ENCODE assay signal across 17 mouse cellular contexts in the genomic region with DNA sequence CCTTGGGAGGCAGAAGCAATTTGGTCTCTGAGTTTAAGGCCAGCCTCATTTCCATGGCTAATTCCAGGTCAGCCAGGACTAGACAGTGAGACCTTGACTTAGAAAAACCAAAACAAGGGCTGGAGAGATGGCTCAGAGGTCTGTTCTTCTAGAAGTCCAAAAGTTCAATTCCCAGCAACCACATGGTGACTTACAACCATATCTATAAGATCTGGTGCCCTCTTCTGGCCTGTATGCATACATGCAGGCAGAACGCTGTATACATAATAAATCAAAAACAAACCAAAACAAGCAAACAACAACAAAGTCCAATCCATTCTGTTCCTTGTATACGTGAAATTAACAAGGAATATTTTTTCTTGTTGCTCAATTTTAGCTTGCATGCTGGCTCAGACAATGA. TPM values are rescaled to one million over a fixed set of nuclear protein-coding genes. Genes with fewer than 3 reads are reported as not detected.
DNase-seq lines count a peak whose midpoint lies in the region; ATAC-seq and TF ChIP-seq lines count a peak whose summit lies in the region.
"Had no signal": no experiment of that assay in that cellular context is flagged by ENCODE, and none has a peak within 500 bp of the region (broad histone marks: within the 10 kb centered on the region; RNA-seq: fewer than 3 reads in every experiment).

No protein-coding gene starts in this region.

- H3K36me3 ChIP-seq in kidney, postnatal 0 days (ENCODE audit: insufficient read depth, low read length): no peaks in the 10 kb centered on the region; the same call in none of the 2 replicates
- H3K36me3 ChIP-seq: hindbrain, embryonic 15.5 days had no signal

- no peak for ATAC-seq in kidney, postnatal 0 days (replicated peaks; ENCODE audit: low FRiP score, low read depth)
- peak; percentile 70 for ATAC-seq in CD4-positive, CD25-positive, alpha-beta regulatory T cell, adult 4 months

- no peak overlapping the region for H3K4me2 ChIP-seq in kidney, postnatal 0 days (ENCODE audit: low read length)
- H3K4me2 ChIP-seq: heart, embryonic 13.5 days; hindbrain, embryonic 15.5 days had no signal

- no peak for TF ChIP-seq POLR2A in cortical plate, adult 2 months (IDR thresholded peaks at IDR 0.05; ENCODE audit: extremely low read depth, insufficient read depth, low read length)

- peak; percentile 58 for TF ChIP-seq CTCF in kidney, postnatal 0 days (IDR thresholded peaks at IDR 0.05; ENCODE audit: low read depth)
- TF ChIP-seq CTCF in cortical plate, adult 2 months (IDR thresholded peaks at IDR 0.05; ENCODE audit: extremely low read depth, insufficient read depth, low read length): peak; percentile 19; the same call in 1 of the 2 replicates

- H3K4me3 ChIP-seq in kidney, postnatal 0 days (replicated peaks; ENCODE audit: low read depth, low read length): no peak overlapping the region
- H3K4me3 ChIP-seq in cortical plate, adult 2 months (ENCODE audit: insufficient read depth, low read length): no peak overlapping the region
- H3K4me3 ChIP-seq: embryonic facial prominence, embryonic 10.5 days; heart, embryonic 13.5 days; hindbrain, embryonic 15.5 days had no signal

- H3K4me1 ChIP-seq in kidney, postnatal 0 days (replicated peaks; ENCODE audit: insufficient read depth, low read length): no peaks in the 10 kb centered on the region
- no peaks in the 10 kb centered on the region for H3K4me1 ChIP-seq in cortical plate, adult 2 months (ENCODE audit: control insufficient read depth, insufficient read depth, low read length)
- H3K4me1 ChIP-seq: embryonic facial prominence, embryonic 10.5 days; heart, embryonic 13.5 days; hindbrain, embryonic 15.5 days had no signal

- DNase-seq in kidney, postnatal 0 days (ENCODE audit: low spot score): no peak
- no peak for DNase-seq in kidney, adult 18-20 months
- DNase-seq in A20 (ENCODE audit: low read depth, low spot score): peak; percentile 34
- no peak for DNase-seq in adrenal gland, postnatal 14 days
- no peak for DNase-seq in urinary bladder, postnatal 10 days (ENCODE audit: low spot score)
- no peak for DNase-seq in adrenal gland, postnatal 25 days
- DNase-seq: cerebellum, adult 18-20 months; lung, postnatal 36 days had no signal

- no peaks in the 10 kb centered on the region for H3K27me3 ChIP-seq in kidney, postnatal 0 days (ENCODE audit: insufficient read depth, low read length)
- H3K27me3 ChIP-seq: heart, embryonic 13.5 days; hindbrain, embryonic 15.5 days had no signal

- H3K9ac ChIP-seq in kidney, postnatal 0 days (ENCODE audit: low read depth, low read length): no peak overlapping the region
- H3K9ac ChIP-seq: heart, embryonic 13.5 days; hindbrain, embryonic 15.5 days had no signal

- no peaks in the 10 kb centered on the region for H3K9me3 ChIP-seq in kidney, postnatal 0 days (replicated peaks; ENCODE audit: low read length)
- H3K9me3 ChIP-seq: embryonic facial prominence, embryonic 10.5 days; heart, embryonic 13.5 days; hindbrain, embryonic 15.5 days had no signal

- WGBS in kidney, postnatal 0 days: 80% methylated on average over 2 of the region's 2 CpGs

- no peak overlapping the region for H3K27ac ChIP-seq in kidney, postnatal 0 days
- H3K27ac ChIP-seq in cortical plate, adult 2 months (ENCODE audit: insufficient read depth, low read length): no peak overlapping the region
- H3K27ac ChIP-seq: embryonic facial prominence, embryonic 10.5 days; heart, embryonic 13.5 days; hindbrain, embryonic 15.5 days had no signal

RNA-seq across cellular contexts. Expression of a gene that starts 24.8 kb away (rescaled TPM):
- not detected in 2 replicates for polyA plus RNA-seq in kidney, postnatal 0 days (2015; fragmentation: Nextera tagmentation; extraction: Ambion mirVana)
- polyA plus RNA-seq in CD4-positive, CD25-positive, alpha-beta regulatory T cell, adult 4 months (2017; shearing (Covaris generic)): not detected
- 1.4 TPM in 2 replicates for polyA plus RNA-seq in cortical plate, adult 2 months (2012; rRNA removed)
- total RNA-seq in adrenal gland, postnatal 14 days (2021): not detected in 2 replicates
- total RNA-seq in adrenal gland, postnatal 25 days (2021): not detected in 2 replicates
- total RNA-seq: adrenal gland, postnatal 4 days; gastrocnemius, adult 18-20 months had no signal
- polyA plus RNA-seq: heart, embryonic 13.5 days; limb, embryonic 11.5 days; small intestine, adult 2 months had no signal

RNA-seq across cellular contexts. Expression of a gene that starts 54.8 kb away (rescaled TPM):
- 2.3 and 3.2 TPM in 2 replicates for polyA plus RNA-seq in kidney, postnatal 0 days (2015; fragmentation: Nextera tagmentation; extraction: Ambion mirVana)
- 1 to 10 TPM; 3.7 to 6.0 TPM for polyA plus RNA-seq in CD4-positive, CD25-positive, alpha-beta regulatory T cell, adult 4 months (2017; shearing (Covaris generic))
- polyA plus RNA-seq in cortical plate, adult 2 months (2012; rRNA removed): 6.3 and 6.8 TPM in 2 replicates
- 2.8 and 3.2 TPM in 2 replicates for total RNA-seq in adrenal gland, postnatal 14 days (2021)
- total RNA-seq in adrenal gland, postnatal 25 days (2021): 2.4 and 2.8 TPM in 2 replicates

RNA-seq across cellular contexts. Expression of a gene that starts 55.0 kb away (rescaled TPM):
- 46.1 and 52.2 TPM in 2 replicates for polyA plus RNA-seq in kidney, postnatal 0 days (2015; fragmentation: Nextera tagmentation; extraction: Ambion mirVana)
- polyA plus RNA-seq in CD4-positive, CD25-positive, alpha-beta regulatory T cell, adult 4 months (2017; shearing (Covaris generic)): 10 to 100 TPM; 60.5 to 63.4 TPM
- 13.1 and 13.8 TPM in 2 replicates for polyA plus RNA-seq in cortical plate, adult 2 months (2012; rRNA removed)
- total RNA-seq in adrenal gland, postnatal 14 days (2021): 23.5 and 25.3 TPM in 2 replicates
- 23.9 and 25.8 TPM in 2 replicates for total RNA-seq in adrenal gland, postnatal 25 days (2021)
